Mouse (Mus musculus): ENCODE measurements around the gene Ushbp1. TPM values are rescaled to one million over a fixed set of nuclear protein-coding genes. Genes with fewer than 3 reads are reported as not detected.
A peak's percentile ranks its signal among the peaks of the same experiment; 100 is the strongest.
"Not testable (repeated sequence)": the region's sequence is repeated elsewhere in the genome, so short reads cannot be mapped to it uniquely, and the experiment has no call there.

Gene Ushbp1
- total RNA-seq, 2 experiments from 2014 or later, result 6.4 to 9.3 TPM

- intact Hi-C loops (cut with DNase I), result no loop called here
- H3K27ac ChIP-seq, result no peak overlapping the region
- no peak for DNase-seq
- no peak for TF ChIP-seq CTCF (IDR thresholded peaks at IDR 0.05)
- no peak overlapping the region for H3K4me3 ChIP-seq
These were observed 37.6 kb downstream of the Ushbp1 start for GRCm38 (mm10) chr8:71358026-71358425.

DNA sequence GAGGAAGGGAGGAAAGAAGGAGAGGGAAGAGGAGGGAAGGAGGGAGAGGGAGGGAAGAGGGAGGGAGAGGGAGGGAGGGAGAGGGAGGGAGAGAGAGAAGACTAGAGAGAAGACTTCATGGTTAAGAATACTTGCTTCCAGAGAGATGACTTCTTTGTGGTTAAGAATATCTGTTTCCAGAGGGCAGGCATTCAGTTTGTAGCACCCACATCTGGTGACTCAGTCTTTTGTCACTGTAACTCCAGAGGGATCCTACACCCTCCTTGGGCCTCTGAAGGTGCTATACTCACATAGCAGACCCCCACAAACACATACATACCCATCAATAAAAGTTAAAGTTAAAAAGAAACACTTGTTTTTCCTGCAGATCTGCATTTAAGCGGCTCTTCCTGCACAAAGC lies 44.1 kb downstream of the Ushbp1 start:
- no peak for TF ChIP-seq CTCF (IDR thresholded peaks at IDR 0.05)
- Histone ChIP-seq H3K4me3 (no peak overlapping the region), H3K27ac (no peak overlapping the region)
- intact Hi-C loops (cut with DNase I), result no loop called here
- DNase-seq, result no peak

DNA sequence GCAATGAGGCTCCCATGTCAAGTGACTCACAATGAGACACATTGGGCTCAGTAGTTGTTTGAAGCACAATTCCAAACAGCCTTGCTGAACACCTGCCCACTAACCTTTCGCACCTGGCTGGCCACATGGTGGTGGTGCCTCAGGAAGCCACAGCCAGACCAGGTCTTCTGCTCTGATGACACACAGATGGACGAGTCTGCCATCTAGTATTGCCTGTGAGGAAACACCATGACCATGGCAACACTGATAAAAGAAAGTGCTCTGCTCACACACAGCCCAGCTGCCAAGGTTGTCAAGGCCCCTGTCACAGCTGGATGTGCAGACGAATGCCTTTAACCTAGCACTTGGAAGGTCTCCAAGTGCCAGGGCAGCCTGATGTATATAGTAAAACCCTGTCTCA lies 44.5 kb downstream of the Ushbp1 start:
- intact Hi-C loops (cut with DNase I), result no loop called here
- no peak overlapping the region for H3K27ac ChIP-seq
- no peak overlapping the region for H3K4me3 ChIP-seq
- DNase-seq, result no peak
- no peak for TF ChIP-seq CTCF (IDR thresholded peaks at IDR 0.05)

GRCm38 (mm10) chr8:71346581-71346980 lies 49.0 kb downstream of the Ushbp1 start:
- Histone ChIP-seq H3K4me3 (no peak overlapping the region), H3K27ac (no peak overlapping the region)
- intact Hi-C loops (cut with DNase I), result no loop called here
- no peak for DNase-seq
- TF ChIP-seq CTCF (IDR thresholded peaks at IDR 0.05), result no peak

GRCm38 (mm10) chr8:71340625-71341024 lies 55.0 kb downstream of the Ushbp1 start:
- TF ChIP-seq CTCF (IDR thresholded peaks at IDR 0.05), result peak; percentile 61
- Histone ChIP-seq H3K27ac (no peak overlapping the region), H3K4me3 (no peak overlapping the region)
- intact Hi-C loops (cut with DNase I), result loop anchor here (2.0 kb wide), 1 partner anchor 66 kb away; the partner anchor contains the start of gene Ankle1
- DNase-seq, result no peak

- H3K4me3 ChIP-seq; intact Hi-C loops (cut with DNase I); DNase-seq: not testable (repeated sequence)
These were observed 57.8 kb downstream of the Ushbp1 start for GRCm38 (mm10) chr8:71337834-71338233.

More at GRCm38 (mm10) chr8:71337834-71338233, 57.8 kb downstream of the Ushbp1 start:
- not testable (repeated sequence) for H3K27ac ChIP-seq

Other genes starting within 250 kb of the Ushbp1 start
- 1 to 10 TPM; 6.1 to 9.3 TPM for gene Myo9b, start 123.1 kb downstream of the Ushbp1 start, total RNA-seq (2021)
- gene Haus8, start 122.9 kb downstream of the Ushbp1 start, total RNA-seq (2021), result 1 to 10 TPM; 5.5 to 7.9 TPM
- gene Use1, start 29.0 kb downstream of the Ushbp1 start, total RNA-seq (2021), result 100 to 1,000 TPM in 1 of 2 experiments, 10 to 100 TPM in 1; 79.7 to 104 TPM
- 1 to 10 TPM; 6.0 to 8.4 TPM for gene Ocel1, start 24.5 kb downstream of the Ushbp1 start, total RNA-seq (2021)
- 10 to 100 TPM; 19.6 to 21.9 TPM for gene Nr2f6, start 13.8 kb downstream of the Ushbp1 start, total RNA-seq (2021)
- gene Babam1, start 1.1 kb upstream of the Ushbp1 start, total RNA-seq (2021), result 10 to 100 TPM; 60.8 to 69.6 TPM
- gene Ankle1, start 10.2 kb upstream of the Ushbp1 start, total RNA-seq (2021), result not detected
- 10 to 100 TPM; 22.5 to 24.9 TPM for gene Abhd8, start 67.9 kb upstream of the Ushbp1 start, total RNA-seq (2021)
- 10 to 100 TPM; 59.1 to 84.3 TPM for gene Mrpl34, start 69.2 kb upstream of the Ushbp1 start, total RNA-seq (2021)
- 10 to 100 TPM; 26.8 to 31.1 TPM for gene Dda1, start 73.4 kb upstream of the Ushbp1 start, total RNA-seq (2021)
- 10 to 100 TPM; 16.0 to 17.0 TPM for gene Ano8, start 90.2 kb upstream of the Ushbp1 start, total RNA-seq (2021)
- 10 to 100 TPM; 10.1 to 10.7 TPM for gene Gtpbp3, start 92.3 kb upstream of the Ushbp1 start, total RNA-seq (2021)
- 10 to 100 TPM in 1 of 2 experiments, 1 to 10 TPM in 1; 9.3 to 11.6 TPM for gene Plvap, start 116.0 kb upstream of the Ushbp1 start, total RNA-seq (2021)
- not detected for gene Ccdc194, start 129.9 kb upstream of the Ushbp1 start, total RNA-seq (2021)
- 1 to 10 TPM; 4.3 to 8.3 TPM for gene Bst2, start 141.7 kb upstream of the Ushbp1 start, total RNA-seq (2021)
- gene Mvb12a, start 147.1 kb upstream of the Ushbp1 start, total RNA-seq (2021), result 10 to 100 TPM; 21.5 to 27.7 TPM
- not detected for gene Tmem221, start 163.1 kb upstream of the Ushbp1 start, total RNA-seq (2021)
- gene Nxnl1, start 170.8 kb upstream of the Ushbp1 start, total RNA-seq (2021), result not detected
- 100 to 1,000 TPM in 1 of 2 experiments, 10 to 100 TPM in 1; 57.2 to 116 TPM for gene Slc27a1, start 173.1 kb upstream of the Ushbp1 start, total RNA-seq (2021)
- 10 to 100 TPM; 19.3 to 28.6 TPM for gene Pgls, start 196.4 kb upstream of the Ushbp1 start, total RNA-seq (2021)
- 1 to 10 TPM in 1 of 2 experiments, under 1 TPM in 1; 0.79 to 1.4 TPM for gene Fam129c, start 201.8 kb upstream of the Ushbp1 start, total RNA-seq (2021)
- 10 to 100 TPM; 39.6 to 44.3 TPM for gene Colgalt1, start 215.2 kb upstream of the Ushbp1 start, total RNA-seq (2021)